Mouse (Mus musculus) C2C12 (cell line): Measurements from ENCODE around the gene Farp2. TPM values are rescaled to one million over a fixed set of nuclear protein-coding genes. Genes with fewer than 3 reads are reported as not detected.

Experiments
- H3K27me3 ChIP-seq: one replicate; pipeline ENCODE4 v1.6.1; 2011; ENCODE audit not compliant: control insufficient read depth, insufficient read depth, insufficient read length
- H3K36me3 ChIP-seq: one replicate; pipeline ENCODE4 v1.6.1; 2011; ENCODE audit not compliant: control insufficient read depth, insufficient read depth
- H3K4me3 ChIP-seq: one replicate; pipeline ENCODE4 v1.5.1; 2011; ENCODE audit warnings: mild to moderate bottlenecking, control low read depth; ENCODE audit not compliant: poor library complexity, insufficient read depth, severe bottlenecking
- H3K79me2 ChIP-seq: one replicate; pipeline ENCODE4 v1.6.1; 2011; ENCODE audit not compliant: control insufficient read depth, insufficient read depth
- H3K79me3 ChIP-seq: one replicate; pipeline ENCODE4 v1.6.1; 2011; ENCODE audit warnings: low read depth, control low read depth
- H3ac ChIP-seq: one replicate; pipeline ENCODE3; 2011; ENCODE audit warnings: low read depth; ENCODE audit not compliant: control insufficient read depth, insufficient read length
- CEBPB ChIP-seq: IDR thresholded peaks from one replicate; pipeline ENCODE4 v1.6.1; 2011; ENCODE audit warnings: low read depth, mild to moderate bottlenecking, control low read depth, moderate library complexity
- CTCF ChIP-seq: IDR thresholded peaks from one replicate; pipeline ENCODE4 v1.5.1; 2011; ENCODE audit not compliant: control insufficient read depth, insufficient read depth, insufficient read length
- FOSL1 ChIP-seq: IDR thresholded peaks from one replicate; pipeline ENCODE4 v1.8.0; 2011; ENCODE audit warnings: mild to moderate bottlenecking, low read length; ENCODE audit not compliant: poor library complexity, insufficient read depth, severe bottlenecking
- MAX ChIP-seq: IDR thresholded peaks from one replicate; pipeline ENCODE4 v1.6.1; 2011; ENCODE audit warnings: mild to moderate bottlenecking, control low read depth
- MYOD1 ChIP-seq: IDR thresholded peaks from one replicate; pipeline ENCODE4 v1.6.1; 2011; ENCODE audit warnings: low read depth; ENCODE audit not compliant: control insufficient read depth, insufficient read length
- MYOG ChIP-seq: IDR thresholded peaks from one replicate; pipeline ENCODE4 v1.6.1; 2011; ENCODE audit not compliant: control insufficient read depth, insufficient read length; ENCODE audit errors: extremely low read depth
- USF1 ChIP-seq: IDR thresholded peaks from one replicate; pipeline ENCODE4 v1.6.1; 2011; ENCODE audit warnings: low read depth, mild to moderate bottlenecking, control low read depth, moderate library complexity
- polyA plus RNA-seq: library from polyadenylated mRNA; unstranded; fragments of >200 nt; fragmentation: generic; extraction: Trizol; gene quantifications from one replicate; pipeline ENCODE4 v1.2.1, GENCODE M21; 2012; ENCODE audit warnings: missing spikeins

Farp2 gene
- polyA plus RNA-seq, 1 experiment = 3.0 TPM

- Histone ChIP-seq H3K27me3 (no peaks in the 10 kb centered on the region), H3K79me2 (no peaks in the 10 kb centered on the region), H3ac (no peak overlapping the region), H3K36me3 (peaks cover 6% of the 10 kb centered on the region), H3K4me3 (no peak overlapping the region), H3K79me3 (no peaks in the 10 kb centered on the region)
- TF ChIP-seq MYOG (no peak), MYOD1 (no peak), MAX (no peak), CEBPB (no peak), FOSL1 (no peak), USF1 (no peak), CTCF (no peak)
These were observed 17.9 kb downstream of the Farp2 start for GRCm38 (mm10) chr1:93529801-93530200.

GRCm38 (mm10) chr1:93537227-93537626 lies 25.3 kb downstream of the Farp2 start:
- TF ChIP-seq CTCF = no peak
- no peak for TF ChIP-seq CEBPB
- no peak for TF ChIP-seq MYOG
- TF ChIP-seq MYOD1 = no peak
- TF ChIP-seq FOSL1 = no peak
- no peak for TF ChIP-seq MAX
- no peaks in the 10 kb centered on the region for H3K79me3 ChIP-seq
- H3ac ChIP-seq = no peak overlapping the region
- H3K4me3 ChIP-seq = no peak overlapping the region
- no peaks in the 10 kb centered on the region for H3K79me2 ChIP-seq
- no peaks in the 10 kb centered on the region for H3K27me3 ChIP-seq
- no peaks in the 10 kb centered on the region for H3K36me3 ChIP-seq

GRCm38 (mm10) chr1:93543196-93543595 lies 31.3 kb downstream of the Farp2 start:
- TF ChIP-seq FOSL1 (no peak), MAX (no peak)
- Histone ChIP-seq H3K79me3 (no peaks in the 10 kb centered on the region), H3ac (no peak overlapping the region), H3K4me3 (no peak overlapping the region), H3K36me3 (no peaks in the 10 kb centered on the region), H3K79me2 (no peaks in the 10 kb centered on the region), H3K27me3 (no peaks in the 10 kb centered on the region)

GRCm38 (mm10) chr1:93547286-93547685 lies 35.4 kb downstream of the Farp2 start:
- Histone ChIP-seq H3K79me3 (no peaks in the 10 kb centered on the region), H3K27me3 (no peaks in the 10 kb centered on the region), H3ac (no peak overlapping the region), H3K79me2 (no peaks in the 10 kb centered on the region), H3K36me3 (no peaks in the 10 kb centered on the region), H3K4me3 (no peak overlapping the region)
- TF ChIP-seq CEBPB = no peak
- no peak for TF ChIP-seq MAX
- no peak for TF ChIP-seq FOSL1
- no peak for TF ChIP-seq MYOG
- TF ChIP-seq USF1 = no peak
- TF ChIP-seq MYOD1 = no peak
- TF ChIP-seq CTCF = no peak

- no peaks in the 10 kb centered on the region for H3K36me3 ChIP-seq
- no peak for TF ChIP-seq MYOD1
- TF ChIP-seq FOSL1 = no peak
- TF ChIP-seq MYOG = no peak
- no peak for TF ChIP-seq CEBPB
- no peak for TF ChIP-seq USF1
- TF ChIP-seq CTCF = no peak
- TF ChIP-seq MAX = no peak
- H3K27me3 ChIP-seq = no peaks in the 10 kb centered on the region
- H3K4me3 ChIP-seq = no peak overlapping the region
- no peaks in the 10 kb centered on the region for H3K79me3 ChIP-seq
- no peaks in the 10 kb centered on the region for H3K79me2 ChIP-seq
- no peak overlapping the region for H3ac ChIP-seq
These were observed 39.5 kb downstream of the Farp2 start for GRCm38 (mm10) chr1:93551427-93551826.

- H3K79me3 ChIP-seq = no peaks in the 10 kb centered on the region
- H3K36me3 ChIP-seq = peaks cover 4% of the 10 kb centered on the region
- H3K79me2 ChIP-seq = no peaks in the 10 kb centered on the region
- H3ac ChIP-seq = no peak overlapping the region
- H3K27me3 ChIP-seq = no peaks in the 10 kb centered on the region
- no peak overlapping the region for H3K4me3 ChIP-seq
- TF ChIP-seq MAX (no peak), MYOD1 (no peak), CEBPB (no peak), USF1 (no peak), MYOG (no peak), FOSL1 (no peak), CTCF (no peak)
These were observed 51.3 kb downstream of the Farp2 start for GRCm38 (mm10) chr1:93563224-93563623.
